Mouse (Mus musculus) ES-E14 (cell line): Measurements from ENCODE around the gene Hipk2.

Source experiments
- CHD2 ChIP-seq: IDR thresholded peaks from 2 replicates; pipeline ENCODE4 v1.6.1; 2014; ENCODE audit warnings: mild to moderate bottlenecking, low read depth, low read length, inconsistent platforms
- HCFC1 ChIP-seq: IDR thresholded peaks from 2 replicates; pipeline ENCODE4 v1.6.1; 2012; ENCODE audit warnings: low read length, inconsistent platforms, borderline replicate concordance; ENCODE audit not compliant: insufficient read depth
- ZC3H11A ChIP-seq: IDR thresholded peaks from 2 replicates; pipeline ENCODE4 v1.6.1; 2012; ENCODE audit warnings: low read depth, mild to moderate bottlenecking, inconsistent platforms, low read length, borderline replicate concordance
- ZNF384 ChIP-seq: IDR thresholded peaks from 2 replicates; pipeline ENCODE4 v1.6.1; 2012; ENCODE audit warnings: low read depth, low read length, inconsistent platforms

DNA sequence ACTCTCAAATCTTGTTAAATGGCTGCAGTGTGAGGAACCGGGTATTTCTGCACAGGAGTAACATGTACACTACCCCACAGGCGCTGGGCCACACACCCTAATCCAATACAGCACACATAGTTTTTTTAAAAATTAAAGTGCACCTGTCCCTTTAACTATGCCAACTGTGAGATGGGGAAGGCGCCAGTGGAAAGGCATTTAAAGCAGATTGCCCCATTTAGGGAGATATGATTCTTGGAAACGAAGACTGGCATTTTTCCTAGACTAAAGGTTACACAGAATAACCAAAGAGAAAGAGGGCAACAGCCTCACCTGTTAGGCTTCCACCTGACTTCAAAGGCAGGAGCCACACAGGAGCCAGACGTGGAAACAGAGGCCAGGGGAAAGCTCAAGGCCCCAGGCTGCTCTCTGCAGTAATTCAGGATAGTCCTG, 22.4 kb downstream of the Hipk2 start:
- TF ChIP-seq ZC3H11A = no peak
- no peak for TF ChIP-seq HCFC1
- no peak for TF ChIP-seq ZNF384
- TF ChIP-seq CHD2 = no peak
